Mouse (Mus musculus) ES-E14 (cell line): ENCODE results near the gene Stx8. TPM values are rescaled to one million over a fixed set of nuclear protein-coding genes. Genes with fewer than 3 reads are reported as not detected.

ENCODE experiments used
- DNase-seq: peaks from one replicate; pipeline ENCODE4 v3.0.0-alpha.2; 2013; ENCODE audit warnings: low read depth, low spot score
- H3K27ac ChIP-seq: 2 replicates; pipeline ENCODE4 v1.5.1; 2012; ENCODE audit warnings: low read depth, mild to moderate bottlenecking, low read length, moderate library complexity, mixed read lengths; ENCODE audit not compliant: poor library complexity, insufficient read depth, severe bottlenecking
- H3K36me3 ChIP-seq: 2 replicates; pipeline ENCODE4 v1.6.1; 2012; ENCODE audit warnings: mild to moderate bottlenecking, low read length, moderate library complexity, mixed read lengths; ENCODE audit not compliant: control insufficient read depth, poor library complexity, insufficient read depth, severe bottlenecking
- H3K4me1 ChIP-seq, 2 experiments: fragments of 150-350 bp in 1 of 2; sonication (generic) in 1 of 2; 2 replicates each; pipeline ENCODE4 v1.6.1; 2012; ENCODE audit warnings: low read length in 2 of 2, mild to moderate bottlenecking in 1 of 2, mixed read lengths in 1 of 2; ENCODE audit not compliant: control insufficient read depth in 2 of 2, insufficient read depth in 2 of 2, poor library complexity in 1 of 2
- H3K4me3 ChIP-seq, 2 experiments: fragments of 150-350 bp in 1 of 2; sonication (generic) in 1 of 2; 2 replicates each; pipeline ENCODE4 v1.5.1; 2012; ENCODE audit warnings: low read length in 2 of 2, low read depth in 1 of 2, mild to moderate bottlenecking in 1 of 2, mixed read lengths in 1 of 2; ENCODE audit not compliant: insufficient read depth in 1 of 2, poor library complexity in 1 of 2, severe bottlenecking in 1 of 2
- H3K9ac ChIP-seq: 2 replicates; pipeline ENCODE4 v1.6.1; 2012; ENCODE audit warnings: low read depth, mild to moderate bottlenecking, low read length, mixed read lengths; ENCODE audit not compliant: poor library complexity, insufficient read depth, severe bottlenecking
- H3K9me3 ChIP-seq: fragments of 150-350 bp; sonication (generic); 2 replicates; pipeline ENCODE4 v1.6.1; 2012; ENCODE audit warnings: low read depth, mild to moderate bottlenecking, low read length; ENCODE audit not compliant: control insufficient read depth, insufficient read depth
- CHD2 ChIP-seq: IDR thresholded peaks from 2 replicates; pipeline ENCODE4 v1.6.1; 2014; ENCODE audit warnings: mild to moderate bottlenecking, low read depth, low read length, inconsistent platforms
- HCFC1 ChIP-seq: IDR thresholded peaks from 2 replicates; pipeline ENCODE4 v1.6.1; 2012; ENCODE audit warnings: low read length, inconsistent platforms, borderline replicate concordance; ENCODE audit not compliant: insufficient read depth
- MAFK ChIP-seq: IDR thresholded peaks from 2 replicates; pipeline ENCODE4 v1.6.1; 2014; ENCODE audit warnings: mild to moderate bottlenecking, low read depth, low read length, inconsistent platforms; ENCODE audit not compliant: insufficient read depth
- ZC3H11A ChIP-seq: IDR thresholded peaks from 2 replicates; pipeline ENCODE4 v1.6.1; 2012; ENCODE audit warnings: low read depth, mild to moderate bottlenecking, inconsistent platforms, low read length, borderline replicate concordance
- ZNF384 ChIP-seq: IDR thresholded peaks from 2 replicates; pipeline ENCODE4 v1.6.1; 2012; ENCODE audit warnings: low read depth, low read length, inconsistent platforms
- in situ Hi-C, 2 experiments: fragments of 600-800 bp; cut with MboI; formaldehyde crosslinking; loops; one replicate each; pipeline ENCODE4 v1.15.1; 2025; ENCODE audit warnings: low sequenced_read_pairs in 2 of 2, inconsistent platforms in 1 of 2; ENCODE audit not compliant: unreplicated experiment in 2 of 2
- total RNA-seq: library from RNA; depleted of rRNA; stranded (reverse); fragments of 300-350 nt; gene quantifications from 2 replicates; pipeline ENCODE4 v1.2.3, GENCODE M21; 2012

The Stx8 gene
- total RNA-seq, 1 experiment = 19.4 TPM

DNA sequence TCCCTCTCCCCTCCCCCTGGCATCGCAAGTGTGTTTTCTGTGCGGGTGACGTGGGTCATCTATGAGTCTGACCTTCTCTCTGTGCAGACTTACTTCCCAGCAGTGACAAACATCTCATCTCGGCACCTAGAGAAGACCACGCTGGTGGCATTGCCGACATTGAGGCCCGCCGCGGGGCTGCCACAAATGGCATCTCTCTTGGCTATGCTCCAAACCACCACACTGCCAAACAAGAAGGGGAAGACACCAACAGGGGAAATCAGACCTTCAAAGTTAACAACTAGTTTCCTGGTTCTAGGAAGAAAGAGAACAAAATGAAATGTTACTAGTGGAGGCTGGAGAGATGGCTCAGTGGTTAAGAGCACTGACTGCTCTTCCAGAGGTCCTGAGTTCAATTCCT is 16.5 kb upstream of the Stx8 start:
- in situ Hi-C loops = no loop called here
- no peak for DNase-seq
- H3K4me1 ChIP-seq = no peaks in the 10 kb centered on the region
- H3K4me3 ChIP-seq = no peak overlapping the region
- no peaks in the 10 kb centered on the region for H3K36me3 ChIP-seq
- H3K9me3 ChIP-seq = no peaks in the 10 kb centered on the region
- no peak overlapping the region for H3K27ac ChIP-seq
- no peak for TF ChIP-seq CHD2
- TF ChIP-seq HCFC1 = no peak
- TF ChIP-seq MAFK = no peak
- TF ChIP-seq ZC3H11A = no peak
- no peak for TF ChIP-seq ZNF384
- no peak overlapping the region for H3K9ac ChIP-seq

GRCm38 (mm10) chr11:67953604-67954003 is 12.4 kb upstream of the Stx8 start:
- H3K4me3 ChIP-seq = no peak overlapping the region
- H3K4me1 ChIP-seq = no peaks in the 10 kb centered on the region
- H3K27ac ChIP-seq = no peak overlapping the region
- H3K9me3 ChIP-seq = no peaks in the 10 kb centered on the region
- TF ChIP-seq CHD2 (no peak), MAFK (no peak), ZNF384 (no peak), ZC3H11A (no peak), HCFC1 (no peak)
- in situ Hi-C loops = no loop called here
- DNase-seq = no peak
- H3K36me3 ChIP-seq = no peaks in the 10 kb centered on the region
- no peak overlapping the region for H3K9ac ChIP-seq

GRCm38 (mm10) chr11:67954413-67954812 is 11.6 kb upstream of the Stx8 start:
- in situ Hi-C loops = no loop called here

DNA sequence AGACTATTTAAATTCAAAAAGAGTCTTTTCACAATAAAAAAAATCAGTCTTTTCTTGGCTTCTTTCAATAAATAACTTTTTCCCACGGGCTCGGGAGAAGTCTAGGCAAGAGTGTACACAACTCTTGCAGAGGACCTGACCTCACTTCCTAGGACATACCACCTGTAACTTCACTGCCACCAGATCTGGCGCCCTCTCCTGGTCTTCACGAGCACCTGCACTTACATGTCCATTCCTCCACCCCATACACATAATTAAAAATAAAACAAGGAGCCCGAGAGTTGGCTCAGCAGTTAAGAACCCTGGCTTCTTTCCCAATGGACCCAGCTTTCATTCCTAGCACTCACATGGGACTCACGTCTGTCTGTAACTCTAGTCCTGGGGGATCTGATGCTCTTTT is 1.9 kb upstream of the Stx8 start:
- Histone ChIP-seq H3K27ac (no peak overlapping the region), H3K4me1 (0 out of 4 replicates have a peak, but pooled peaks cover 2% of the 10 kb centered on the region in 2 experiments), H3K9ac (no peak overlapping the region), H3K9me3 (no peaks in the 10 kb centered on the region), H3K36me3 (no peaks in the 10 kb centered on the region), H3K4me3 (no peak overlapping the region)
- in situ Hi-C loops = no loop called here
- no peak for TF ChIP-seq ZC3H11A
- TF ChIP-seq HCFC1 = no peak
- no peak for TF ChIP-seq MAFK
- TF ChIP-seq CHD2 = no peak
- TF ChIP-seq ZNF384 = no peak
- peak; percentile 69 for DNase-seq

More at GRCm38 (mm10) chr11:67954413-67954812, 11.6 kb upstream of the Stx8 start:
- H3K4me3 ChIP-seq = no peak overlapping the region
- no peaks in the 10 kb centered on the region for H3K9me3 ChIP-seq
- H3K4me1 ChIP-seq = no peaks in the 10 kb centered on the region
- TF ChIP-seq ZNF384 (peak; percentile 66; the same call in 1 of the 2 replicates), HCFC1 (no peak)
- no peaks in the 10 kb centered on the region for H3K36me3 ChIP-seq
- no peak overlapping the region for H3K9ac ChIP-seq
- H3K27ac ChIP-seq = no peak overlapping the region
- DNase-seq = no peak

GRCm38 (mm10) chr11:67965242-67965883 is 630 bp upstream of the Stx8 start, which contains the start of gene Cfap52:
Cfap52 (minus strand) TSS chr11:67965651.
- DNase-seq = peak; percentile 81
- peak within 1 kb of the TSS; percentile 82 to 86 for H3K4me3 ChIP-seq
- H3K27ac ChIP-seq = no peak within 1 kb of the TSS
- in situ Hi-C loops = no loop called here
- TF ChIP-seq MAFK = no peak
- no peak for TF ChIP-seq HCFC1
- no peak for TF ChIP-seq CHD2
- no peak for TF ChIP-seq ZNF384
- TF ChIP-seq ZC3H11A = no peak
- peak within 1 kb of the TSS; percentile 83 for H3K9ac ChIP-seq
- H3K36me3 ChIP-seq = peaks cover 4% of the 10 kb centered on the region; the same call in 1 of the 2 replicates
- H3K4me1 ChIP-seq = 0 out of 4 replicates have a peak, but pooled peaks cover 2% of the 10 kb centered on the region in 2 experiments
- no peaks in the 10 kb centered on the region for H3K9me3 ChIP-seq
